Mouse (Mus musculus) adrenal gland, adult 2 months (tissue): ENCODE data around the gene Anxa5. TPM values are rescaled to one million over a fixed set of nuclear protein-coding genes. Genes with fewer than 3 reads are reported as not detected.

ENCODE experiments used
- DNase-seq: peaks from one replicate; pipeline ENCODE4 v3.0.0; 2021
- microRNA-seq, 2 experiments: library from miRNA; unstranded; fragments of <30 nt; microRNA quantifications; one replicate each; pipeline ENCODE4 v1.2.0; 2021
- polyA plus RNA-seq: library from polyadenylated mRNA; depleted of rRNA; stranded (reverse); fragments of >200 nt; gene quantifications from 2 replicates; pipeline ENCODE4 v1.2.3, GENCODE M21; 2012; rRNA removed
- total RNA-seq, 2 experiments: library from RNA; stranded (reverse); gene quantifications; 2 replicates each; pipeline ENCODE4 v1.2.3; 2021

Gene Anxa5
- total and polyA plus RNA-seq, 3 experiments, result 670 to 1,314 (median 728) TPM

GRCm38 (mm10) chr3:36449292-36450165 is 26.2 kb downstream of the Anxa5 start:
- no peak for DNase-seq

GRCm38 (mm10) chr3:36446918-36447317 is 28.8 kb downstream of the Anxa5 start:
- DNase-seq, result no peak

GRCm38 (mm10) chr3:36446506-36446905 is 29.2 kb downstream of the Anxa5 start:
- DNase-seq, result no peak

- no peak for DNase-seq
Measured at GRCm38 (mm10) chr3:36446041-36446440, 29.7 kb downstream of the Anxa5 start.

GRCm38 (mm10) chr3:36442426-36442825 is 33.3 kb downstream of the Anxa5 start:
- no peak for DNase-seq

- DNase-seq, result no peak
Measured at GRCm38 (mm10) chr3:36440280-36440679, 35.4 kb downstream of the Anxa5 start.

GRCm38 (mm10) chr3:36430360-36430759 is 45.3 kb downstream of the Anxa5 start:
- DNase-seq, result no peak

- no peak for DNase-seq
Measured at GRCm38 (mm10) chr3:36427386-36427785, 48.3 kb downstream of the Anxa5 start.

GRCm38 (mm10) chr3:36409456-36409855 is 66.2 kb downstream of the Anxa5 start:
- no peak for DNase-seq

- no peak for DNase-seq
Measured at GRCm38 (mm10) chr3:36406967-36407366, 68.7 kb downstream of the Anxa5 start.

GRCm38 (mm10) chr3:36406340-36406739 is 69.4 kb downstream of the Anxa5 start:
- peak; percentile 58 for DNase-seq

GRCm38 (mm10) chr3:36401900-36402299 is 73.8 kb downstream of the Anxa5 start:
- DNase-seq, result no peak

- no peak for DNase-seq
Measured at GRCm38 (mm10) chr3:36400657-36401056, 75.0 kb downstream of the Anxa5 start.

Small RNA genes within 50 kb of the gene (microRNA-seq; reads per million reads assigned to microRNA genes)
- gene Mir7009, result 1.8 to 2.5 reads per million in 2 experiments

Other genes with a start within 250 kb of the Anxa5 start
- 1 to 10 TPM; 1.4 to 2.2 TPM for gene 1810062G17Rik, start within 50 bp of the Anxa5 start, total RNA-seq
- 1.9 and 2.0 TPM in 2 replicates for gene 1810062G17Rik, start within 50 bp of the Anxa5 start, polyA plus RNA-seq
- under 1 TPM in 1 of 2 experiments, not detected in 1; 0.52 TPM for gene Gm11549, start 45.9 kb upstream of the Anxa5 start, total RNA-seq
- gene Gm11549, start 45.9 kb upstream of the Anxa5 start, polyA plus RNA-seq, result 0.09 and 0.12 TPM in 2 replicates
- 10 to 100 TPM; 32.4 to 32.6 TPM for gene Exosc9, start 76.7 kb upstream of the Anxa5 start, total RNA-seq
- gene Exosc9, start 76.7 kb upstream of the Anxa5 start, polyA plus RNA-seq, result 3.2 and 4.5 TPM in 2 replicates
- gene Ccna2, start 96.3 kb upstream of the Anxa5 start, total RNA-seq, result 1 to 10 TPM; 1.5 to 4.1 TPM
- gene Ccna2, start 96.3 kb upstream of the Anxa5 start, polyA plus RNA-seq, result 12.2 and 14.5 TPM in 2 replicates
- gene Bbs7, start 137.6 kb upstream of the Anxa5 start, total RNA-seq, result 10 to 100 TPM in 1 of 2 experiments, 1 to 10 TPM in 1; 9.8 to 14.0 TPM
- gene Bbs7, start 137.6 kb upstream of the Anxa5 start, polyA plus RNA-seq, result 0.95 and 1.1 TPM in 2 replicates
- 1 to 10 TPM in 1 of 2 experiments, under 1 TPM in 1; 0.81 to 2.1 TPM for gene Trpc3, start 214.3 kb upstream of the Anxa5 start, total RNA-seq
- 1.5 and 1.7 TPM in 2 replicates for gene Trpc3, start 214.3 kb upstream of the Anxa5 start, polyA plus RNA-seq